Mouse (Mus musculus) heart, embryonic 14.5 days (tissue): ENCODE measurements at regions not wholly inside any gene's neighbourhood (a gene's known extent, or its start where the extent isn't known, plus 50 kb on each side); places are given as distances from the start of the nearest gene placed in this dataset.

Experiments used
- ATAC-seq: fragments of 200-750 bp; cut with Nextera tagmentation; 2 replicates; pipeline ENCODE4 v1.8.0; 2017; ENCODE audit warnings: low read depth, moderate TSS enrichment; ENCODE audit not compliant: insufficient number of reproducible peaks, insufficient read depth, low FRiP score
- H3K27ac ChIP-seq, 2 experiments: fragments of 200-500 bp in 1 of 2; fragments of 300-500 bp in 1 of 2; sonication (generic) in 1 of 2; replicated peaks in 1 of 2; 2 replicates each; pipeline ENCODE4 v1.5.1; 2012 to 2014; ENCODE audit warnings: low read depth in 2 of 2, low read length in 2 of 2, control low read depth in 1 of 2, mild to moderate bottlenecking in 1 of 2, mixed read lengths in 1 of 2; ENCODE audit not compliant: control insufficient read depth in 1 of 2, insufficient read depth in 1 of 2
- H3K27me3 ChIP-seq: fragments of 300-500 bp; sonication (generic); 2 replicates; pipeline ENCODE4 v1.6.1; 2014; ENCODE audit warnings: mild to moderate bottlenecking, low read length, control low read depth; ENCODE audit not compliant: control insufficient read depth, insufficient read depth
- H3K36me3 ChIP-seq: fragments of 300-500 bp; sonication (generic); 2 replicates; pipeline ENCODE4 v1.6.1; 2014; ENCODE audit warnings: mild to moderate bottlenecking, control low read depth, low read length, mixed read lengths; ENCODE audit not compliant: control insufficient read depth, insufficient read depth
- H3K4me1 ChIP-seq, 2 experiments: fragments of 200-500 bp in 1 of 2; fragments of 300-500 bp in 1 of 2; sonication (generic) in 1 of 2; 2 replicates each; pipeline ENCODE4 v1.6.1; 2012 to 2014; ENCODE audit warnings: low read length in 2 of 2, control low read depth in 1 of 2, mixed read lengths in 1 of 2; ENCODE audit not compliant: control insufficient read depth in 2 of 2, insufficient read depth in 2 of 2
- H3K4me2 ChIP-seq: fragments of 300-500 bp; sonication (generic); 2 replicates; pipeline ENCODE4 v1.6.1; 2014; ENCODE audit warnings: mild to moderate bottlenecking, low read length
- H3K4me3 ChIP-seq, 2 experiments: fragments of 200-500 bp in 1 of 2; fragments of 300-500 bp in 1 of 2; sonication (generic) in 1 of 2; 2 replicates each; pipeline ENCODE4 v1.5.1; 2012 to 2014; ENCODE audit warnings: low read length in 2 of 2, mild to moderate bottlenecking in 2 of 2, control low read depth in 1 of 2, low read depth in 1 of 2, moderate library complexity in 1 of 2; ENCODE audit not compliant: control insufficient read depth in 1 of 2, insufficient read depth in 1 of 2
- H3K9ac ChIP-seq: fragments of 300-500 bp; sonication (generic); 2 replicates; pipeline ENCODE4 v1.6.1; 2014; ENCODE audit warnings: mild to moderate bottlenecking, low read length
- H3K9me3 ChIP-seq: fragments of 300-500 bp; sonication (generic); 2 replicates; pipeline ENCODE4 v1.6.1; 2016; ENCODE audit warnings: low read length, control low read depth; ENCODE audit not compliant: control insufficient read depth
- WGBS: fragments of 180-500 bp; shearing (Covaris S2); extraction: QIAGEN DNeasy Blood & Tissue Kit; methylation state at CpG from one replicate; pipeline ENCODE4 v1.1.7; 2014; 5-methylcytosine and 5-hydroxymethylcytosine counted together

DNA sequence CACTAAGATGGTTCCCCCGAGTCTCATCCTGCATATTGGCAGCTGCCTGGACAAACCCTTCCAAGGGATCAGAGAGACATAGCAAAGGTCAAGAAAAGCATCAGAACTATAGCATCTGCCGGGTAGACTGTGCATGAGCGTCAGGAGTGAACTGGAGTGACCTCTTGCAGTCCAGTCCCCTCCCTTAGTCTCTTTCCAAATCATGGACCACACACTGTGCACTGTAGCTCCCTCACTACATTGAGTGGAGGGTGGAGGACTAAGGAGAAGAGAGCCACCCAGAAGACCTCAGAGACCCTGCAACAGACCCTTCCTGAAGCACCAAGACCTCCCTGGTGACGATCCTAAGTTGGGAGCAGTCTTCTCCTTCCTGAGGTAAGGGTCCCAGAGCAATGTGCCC, 107.8 kb upstream of the Cd93 start:
- H3K4me2 ChIP-seq: no peak overlapping the region
- H3K9me3 ChIP-seq: no peaks in the 10 kb centered on the region
- no peaks in the 10 kb centered on the region for H3K27me3 ChIP-seq
- H3K27ac ChIP-seq: no peak overlapping the region
- H3K4me3 ChIP-seq: no peak overlapping the region
- no peaks in the 10 kb centered on the region for H3K4me1 ChIP-seq
- WGBS: 56% methylated on average over 4 of the region's 4 CpGs
- no peak for ATAC-seq
- no peak overlapping the region for H3K9ac ChIP-seq
- no peaks in the 10 kb centered on the region for H3K36me3 ChIP-seq

DNA sequence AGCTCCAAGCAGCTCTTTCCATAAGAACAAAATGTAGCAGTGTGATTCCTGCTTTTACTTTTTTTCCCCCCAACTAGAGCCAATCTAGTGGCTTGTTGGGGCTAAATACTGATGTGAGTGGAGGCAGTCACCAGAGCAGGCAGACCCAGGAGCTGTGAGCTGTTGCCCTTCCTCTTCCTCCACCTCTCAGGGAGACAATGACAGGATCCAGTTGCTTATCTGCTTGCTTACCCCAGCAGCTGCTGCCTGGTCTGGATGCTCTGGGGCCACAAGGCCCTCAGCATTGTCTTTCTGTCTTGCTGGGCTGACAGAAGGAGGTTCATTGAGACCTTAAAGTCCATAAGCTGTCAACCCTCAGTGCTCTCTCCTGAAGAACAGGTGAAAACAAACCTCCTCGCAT, 106.3 kb upstream of the Cd93 start:
- H3K9ac ChIP-seq: no peak overlapping the region
- H3K36me3 ChIP-seq: no peaks in the 10 kb centered on the region
- H3K27ac ChIP-seq: no peak overlapping the region
- ATAC-seq: no peak
- no peaks in the 10 kb centered on the region for H3K9me3 ChIP-seq
- H3K4me3 ChIP-seq: no peak overlapping the region
- H3K4me2 ChIP-seq: no peak overlapping the region
- 72% methylated on average over 1 of the region's 1 CpGs for WGBS
- no peaks in the 10 kb centered on the region for H3K27me3 ChIP-seq
- no peaks in the 10 kb centered on the region for H3K4me1 ChIP-seq

DNA sequence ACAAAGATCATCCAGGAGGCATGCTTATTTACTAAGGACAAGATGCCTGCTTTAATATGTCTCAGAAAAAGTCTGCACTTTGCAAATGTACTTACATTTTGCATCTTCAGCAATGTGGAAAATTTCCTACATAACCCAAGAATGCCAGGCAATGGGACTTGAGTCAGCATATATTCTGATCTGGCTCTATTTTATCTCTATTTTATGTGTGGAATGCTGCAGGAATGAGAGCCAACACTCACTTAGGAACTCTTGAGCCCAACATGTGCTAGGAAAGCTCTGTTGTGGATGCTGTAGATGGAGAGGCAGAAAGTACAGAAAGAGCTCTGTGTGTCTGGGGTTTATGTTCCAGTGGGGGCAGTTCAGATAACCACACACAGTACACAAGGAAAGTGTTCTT, 99.0 kb upstream of the Cd93 start:
- Histone ChIP-seq H3K9ac (no peak overlapping the region), H3K9me3 (no peaks in the 10 kb centered on the region), H3K4me2 (no peak overlapping the region), H3K36me3 (no peaks in the 10 kb centered on the region), H3K27ac (no peak overlapping the region), H3K27me3 (no peaks in the 10 kb centered on the region), H3K4me3 (no peak overlapping the region), H3K4me1 (no peaks in the 10 kb centered on the region)
- ATAC-seq: no peak

DNA sequence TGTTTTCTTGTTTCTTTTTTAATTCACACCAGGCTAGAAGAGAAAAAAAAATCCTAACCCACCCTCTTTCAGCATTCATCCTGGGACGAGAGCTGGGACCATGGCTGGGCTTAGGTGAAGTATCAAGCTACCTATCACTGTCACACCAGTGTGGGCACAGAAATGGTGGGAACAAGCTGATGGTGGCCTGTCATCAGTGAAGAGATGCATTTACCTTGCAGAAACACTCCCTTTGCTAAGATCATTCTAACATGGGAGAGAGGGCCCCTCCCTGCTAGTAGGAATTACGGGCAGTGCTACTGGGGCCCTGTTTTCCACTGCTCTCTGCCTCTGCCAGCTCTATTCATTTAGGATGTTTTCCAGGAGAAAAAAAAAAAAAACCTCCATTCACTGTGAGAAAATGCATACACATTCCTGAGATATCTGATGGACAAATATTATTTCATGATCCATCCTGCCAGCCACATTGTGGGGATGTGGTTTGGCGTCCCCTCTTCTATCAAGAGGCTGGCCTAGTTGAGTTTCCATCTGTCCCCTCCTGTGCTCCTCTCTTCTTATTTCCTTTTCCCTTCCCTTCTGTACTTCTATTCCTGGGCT, 94.6 kb upstream of the Cd93 start:
- no peaks in the 10 kb centered on the region for H3K27me3 ChIP-seq
- no peak overlapping the region for H3K9ac ChIP-seq
- no peaks in the 10 kb centered on the region for H3K9me3 ChIP-seq
- ATAC-seq: no peak
- H3K27ac ChIP-seq: no peak overlapping the region
- H3K4me1 ChIP-seq: no peaks in the 10 kb centered on the region
- H3K4me3 ChIP-seq: no peak overlapping the region
- H3K4me2 ChIP-seq: no peak overlapping the region
- 61% methylated on average over 3 of the region's 3 CpGs for WGBS
- no peaks in the 10 kb centered on the region for H3K36me3 ChIP-seq

DNA sequence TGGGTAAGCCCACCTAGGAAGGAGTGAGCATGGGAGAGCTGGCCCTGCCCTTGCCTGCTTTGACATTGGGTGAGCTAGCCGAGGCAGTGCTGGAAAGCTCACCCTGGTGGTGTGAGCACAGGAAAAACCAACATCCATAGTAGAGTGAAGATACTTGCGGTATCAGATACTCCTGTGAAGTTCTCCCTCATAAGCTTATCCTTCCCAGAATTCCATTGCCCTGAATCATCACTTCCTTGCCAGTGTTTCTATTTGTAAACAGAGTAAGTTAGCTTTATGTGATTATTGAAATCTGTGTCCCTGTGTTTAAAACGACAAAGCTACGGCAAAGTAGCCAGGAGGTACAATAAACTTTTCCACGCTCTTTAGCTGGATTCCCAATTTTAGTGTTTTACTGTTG, 93.9 kb upstream of the Cd93 start:
- WGBS: 73% methylated on average over 5 of the region's 5 CpGs
- Histone ChIP-seq H3K36me3 (no peaks in the 10 kb centered on the region), H3K4me2 (no peak overlapping the region), H3K9me3 (no peaks in the 10 kb centered on the region), H3K4me3 (no peak overlapping the region), H3K9ac (no peak overlapping the region), H3K4me1 (0 out of 4 replicates have a peak, but pooled peaks cover 0 to 2% of the 10 kb centered on the region in 2 experiments), H3K27me3 (no peaks in the 10 kb centered on the region), H3K27ac (no peak overlapping the region)
- ATAC-seq: 0 out of 2 replicates have a peak, but pooled peaks have one; percentile 35

DNA sequence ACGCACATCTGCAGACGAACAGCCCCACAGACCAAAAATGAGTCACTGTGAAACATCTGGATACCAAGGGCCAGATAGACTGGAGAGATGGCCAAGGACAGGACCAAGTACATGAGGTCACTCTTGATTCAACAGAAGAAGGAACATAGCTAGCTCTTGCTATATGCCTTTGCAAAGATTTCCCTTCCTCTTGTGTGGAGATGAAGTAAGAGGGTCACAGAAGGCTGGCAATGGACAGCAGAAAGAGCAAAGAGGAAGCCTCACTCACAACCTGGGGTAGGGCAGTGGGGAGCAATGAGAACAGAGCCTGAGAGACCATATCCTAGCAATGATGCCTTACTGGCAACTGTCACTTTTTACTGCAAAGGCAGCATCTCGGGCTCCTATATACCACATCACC, 93.2 kb upstream of the Cd93 start:
- Histone ChIP-seq H3K4me2 (no peak overlapping the region), H3K4me1 (peaks cover 0 to 5% of the 10 kb centered on the region in 2 experiments; a peak in 1 of 4 replicates), H3K27ac (no peak overlapping the region), H3K27me3 (no peaks in the 10 kb centered on the region), H3K9ac (no peak overlapping the region), H3K36me3 (no peaks in the 10 kb centered on the region), H3K4me3 (no peak overlapping the region), H3K9me3 (no peaks in the 10 kb centered on the region)
- no peak for ATAC-seq
- 88% methylated on average over 3 of the region's 3 CpGs for WGBS

DNA sequence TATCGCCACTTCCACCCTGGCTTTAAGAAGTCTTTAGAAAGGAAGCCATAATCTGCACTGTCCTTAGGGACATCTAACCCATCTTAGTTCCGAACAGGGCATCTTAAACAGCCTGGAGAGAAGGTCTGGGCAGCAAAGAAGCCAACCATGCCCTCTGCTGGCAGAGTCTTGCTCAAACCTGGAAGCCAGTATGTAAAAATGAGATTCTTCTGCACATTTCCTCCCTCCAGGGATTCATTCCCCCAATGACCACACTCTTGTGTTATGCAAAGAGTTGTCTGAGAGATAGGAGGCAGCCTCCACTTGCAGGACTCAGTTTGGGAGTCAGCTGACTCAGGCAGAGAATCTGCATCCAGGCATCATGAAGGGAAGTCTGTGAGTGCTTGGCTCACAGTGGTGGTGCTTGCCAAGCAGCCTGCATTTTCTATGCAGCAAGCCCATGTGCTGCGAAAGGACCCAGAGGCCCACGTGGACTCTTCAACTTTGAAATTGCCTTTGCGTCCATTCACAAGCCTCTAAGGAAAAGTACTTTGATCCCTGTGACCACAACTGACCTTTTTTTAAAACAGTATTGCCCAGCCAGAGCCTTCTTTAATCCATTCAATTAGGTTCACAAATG, 92.3 kb upstream of the Cd93 start:
- no peak for ATAC-seq
- Histone ChIP-seq H3K4me3 (no peak overlapping the region), H3K36me3 (no peaks in the 10 kb centered on the region), H3K4me2 (no peak overlapping the region), H3K9ac (no peak overlapping the region), H3K27me3 (no peaks in the 10 kb centered on the region), H3K4me1 (peaks cover 0 to 5% of the 10 kb centered on the region in 2 experiments; a peak in 1 of 4 replicates), H3K27ac (no peak overlapping the region), H3K9me3 (no peaks in the 10 kb centered on the region)
- WGBS: 54% methylated on average over 5 of the region's 5 CpGs

DNA sequence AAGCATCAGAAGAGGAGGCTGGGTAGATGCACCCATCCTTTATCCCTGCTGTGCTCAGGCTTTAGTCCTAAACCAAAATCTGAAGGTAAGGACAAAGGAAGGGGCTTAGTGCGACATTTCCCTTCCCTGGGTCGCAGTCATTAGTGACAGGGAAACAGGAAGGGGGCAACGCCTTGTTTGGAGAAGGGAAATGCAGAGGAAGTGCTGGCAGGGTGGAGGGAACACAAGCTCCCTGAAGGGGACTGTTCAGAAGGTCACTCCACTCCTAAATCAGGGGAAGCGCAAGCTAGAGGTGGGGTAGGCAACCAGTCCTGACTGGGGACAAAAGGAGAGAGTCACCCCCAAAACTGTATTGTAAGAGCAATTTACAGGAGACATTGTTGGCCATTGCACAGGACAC, 88.7 kb upstream of the Cd93 start:
- Histone ChIP-seq H3K9ac (no peak overlapping the region), H3K4me3 (no peak overlapping the region), H3K4me2 (no peak overlapping the region), H3K27ac (no peak overlapping the region), H3K4me1 (peaks cover 0 to 5% of the 10 kb centered on the region in 2 experiments; a peak in 1 of 4 replicates), H3K36me3 (no peaks in the 10 kb centered on the region), H3K9me3 (no peaks in the 10 kb centered on the region), H3K27me3 (no peaks in the 10 kb centered on the region)
- 48% methylated on average over 4 of the region's 4 CpGs for WGBS
- ATAC-seq: no peak
